Mouse (Mus musculus): ENCODE results near the gene Tmem185b. TPM values are rescaled to one million over a fixed set of nuclear protein-coding genes. Genes with fewer than 3 reads are reported as not detected.

Gene Tmem185b
- total and polyA plus RNA-seq, 3 experiments, result 25.2 to 35.8 TPM; not detected in 1

DNA sequence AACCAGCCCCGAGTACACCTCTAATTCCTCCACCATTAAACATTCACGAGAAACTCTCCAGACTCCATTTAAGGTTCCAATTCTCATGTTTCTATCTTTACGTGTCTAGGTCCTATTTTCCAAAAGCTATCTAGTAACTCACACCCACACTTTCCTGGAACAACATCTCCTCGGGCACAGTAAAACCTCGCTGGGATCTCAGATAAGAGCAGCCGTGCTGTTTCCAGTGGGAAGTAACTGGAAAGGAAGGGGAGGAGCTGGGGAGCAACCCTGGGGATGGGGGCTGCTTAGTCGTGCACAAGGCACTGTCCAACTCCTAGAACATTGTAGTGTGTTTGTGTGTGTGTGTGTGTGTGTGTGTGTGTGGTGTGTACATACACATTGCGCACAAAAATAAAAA, 24.1 kb upstream of the Tmem185b start:
- Histone ChIP-seq H3K4me1 (ENCODE audit: control insufficient read depth in 1 of 2, insufficient read depth in 2 of 2, low read length in 2 of 2) (peaks cover 0 to 21% of the 10 kb centered on the region in 2 experiments; a peak in 2 of 4 replicates), H3K9ac (ENCODE audit: control insufficient read depth, low read depth, low read length, poor library complexity, severe bottlenecking) (no peak overlapping the region), H3K27me3 (ENCODE audit: control insufficient read depth in 1 of 2, insufficient read depth in 2 of 2, low read length in 2 of 2) (no peaks in the 10 kb centered on the region), H3K27ac (ENCODE audit: control insufficient read depth, low read depth, low read length) (no peak overlapping the region), H3K79me2 (ENCODE audit: control insufficient read depth, insufficient read depth, low read length, poor library complexity) (peaks cover 5% of the 10 kb centered on the region; the same call in 1 of the 2 replicates), H3K9me3 (replicated peaks; ENCODE audit: insufficient read depth, low read length) (no peaks in the 10 kb centered on the region), H3K36me3 (ENCODE audit: control insufficient read depth in 1 of 2, insufficient read depth in 2 of 2, low read length in 2 of 2) (peaks cover 0 to 5% of the 10 kb centered on the region in 2 experiments; a peak in 1 of 4 replicates), H3K4me3 (ENCODE audit: control insufficient read depth in 1 of 2, insufficient read depth in 1 of 2, low read depth in 2 of 2, low read length in 2 of 2) (no peak overlapping the region)
- DNase-seq (ENCODE audit: low read depth, low spot score), result no peak
- TF ChIP-seq TAL1 (IDR thresholded peaks at IDR 0.05; ENCODE audit: low read length) (peak; percentile 55), EP300 (IDR thresholded peaks at IDR 0.05; ENCODE audit: low read depth in 1 of 2, low read length in 2 of 2) (0 out of 4 replicates have a peak, but pooled peaks of 1 of the 2 experiments have one; percentile 22), RAD21 (IDR thresholded peaks at IDR 0.05; ENCODE audit: low read depth, low read length) (no peak), CHD2 (IDR thresholded peaks at IDR 0.05; ENCODE audit: low read length) (no peak)

GRCm38 (mm10) chr1:119502729-119503128, 23.2 kb upstream of the Tmem185b start:
- Histone ChIP-seq H3K4me3 (ENCODE audit: control insufficient read depth in 1 of 2, insufficient read depth in 1 of 2, low read depth in 2 of 2, low read length in 2 of 2) (no peak overlapping the region), H3K9ac (ENCODE audit: control insufficient read depth, low read depth, low read length, poor library complexity, severe bottlenecking) (no peak overlapping the region), H3K9me3 (replicated peaks; ENCODE audit: insufficient read depth, low read length) (no peaks in the 10 kb centered on the region), H3K27ac (ENCODE audit: control insufficient read depth, low read depth, low read length) (no peak overlapping the region), H3K36me3 (ENCODE audit: control insufficient read depth in 1 of 2, insufficient read depth in 2 of 2, low read length in 2 of 2) (peaks cover 0 to 5% of the 10 kb centered on the region in 2 experiments; a peak in 1 of 4 replicates), H3K27me3 (ENCODE audit: control insufficient read depth in 1 of 2, insufficient read depth in 2 of 2, low read length in 2 of 2) (no peaks in the 10 kb centered on the region), H3K4me1 (ENCODE audit: control insufficient read depth in 1 of 2, insufficient read depth in 2 of 2, low read length in 2 of 2) (peaks cover 0 to 21% of the 10 kb centered on the region in 2 experiments; a peak in 2 of 4 replicates), H3K79me2 (ENCODE audit: control insufficient read depth, insufficient read depth, low read length, poor library complexity) (peaks cover 5% of the 10 kb centered on the region; the same call in 1 of the 2 replicates)
- TF ChIP-seq MAFK (IDR thresholded peaks at IDR 0.05; ENCODE audit: borderline replicate concordance, low read depth, low read length) (no peak), MAZ (IDR thresholded peaks at IDR 0.05; ENCODE audit: low read depth, low read length) (no peak), JUND (IDR thresholded peaks at IDR 0.05; ENCODE audit: low read depth, low read length) (no peak), SIN3A (IDR thresholded peaks at IDR 0.05; ENCODE audit: low read length) (no peak), CTCF (IDR thresholded peaks at IDR 0.05 in 2 of 3, conservative IDR thresholded peaks at IDR 0.05 in 1 of 3; ENCODE audit: control insufficient read depth in 1 of 3, insufficient read depth in 1 of 3, low read depth in 2 of 3, low read length in 3 of 3, poor library complexity in 1 of 3, severe bottlenecking in 1 of 3) (no peak), ZMIZ1 (IDR thresholded peaks at IDR 0.05; ENCODE audit: low read depth, low read length) (no peak), POLR2AphosphoS2 (IDR thresholded peaks at IDR 0.05; ENCODE audit: low read length) (no peak), EP300 (IDR thresholded peaks at IDR 0.05; ENCODE audit: low read depth in 1 of 2, low read length in 2 of 2) (no peak), ZKSCAN1 (IDR thresholded peaks at IDR 0.05; ENCODE audit: low read depth, low read length) (no peak), CHD1 (IDR thresholded peaks at IDR 0.05; ENCODE audit: low read depth, low read length) (no peak), RCOR1 (IDR thresholded peaks at IDR 0.05; ENCODE audit: low read depth, low read length) (no peak)
- no peak for DNase-seq (ENCODE audit: low read depth, low spot score)

- no peak overlapping the region for H3K27ac ChIP-seq (ENCODE audit: control insufficient read depth, low read depth, low read length)
- H3K4me1 ChIP-seq (ENCODE audit: control insufficient read depth in 1 of 2, insufficient read depth in 2 of 2, low read length in 2 of 2), result peaks cover 0 to 21% of the 10 kb centered on the region in 2 experiments; a peak in 2 of 4 replicates
- H3K9me3 ChIP-seq (replicated peaks; ENCODE audit: insufficient read depth, low read length), result no peaks in the 10 kb centered on the region
- TF ChIP-seq RAD21 (IDR thresholded peaks at IDR 0.05; ENCODE audit: low read depth, low read length) (no peak), TAL1 (IDR thresholded peaks at IDR 0.05; ENCODE audit: low read length) (peak; percentile 28; the same call in 1 of the 2 replicates)
- H3K79me2 ChIP-seq (ENCODE audit: control insufficient read depth, insufficient read depth, low read length, poor library complexity), result peaks cover 5% of the 10 kb centered on the region; the same call in 1 of the 2 replicates
- no peak for DNase-seq (ENCODE audit: low read depth, low spot score)
- H3K4me3 ChIP-seq (ENCODE audit: control insufficient read depth in 1 of 2, insufficient read depth in 1 of 2, low read depth in 2 of 2, low read length in 2 of 2), result no peak overlapping the region
- no peaks in the 10 kb centered on the region for H3K27me3 ChIP-seq (ENCODE audit: control insufficient read depth in 1 of 2, insufficient read depth in 2 of 2, low read length in 2 of 2)
- peaks cover 0 to 5% of the 10 kb centered on the region in 2 experiments; a peak in 1 of 4 replicates for H3K36me3 ChIP-seq (ENCODE audit: control insufficient read depth in 1 of 2, insufficient read depth in 2 of 2, low read length in 2 of 2)
- H3K9ac ChIP-seq (ENCODE audit: control insufficient read depth, low read depth, low read length, poor library complexity, severe bottlenecking), result no peak overlapping the region
Measured at GRCm38 (mm10) chr1:119503181-119503580, 22.8 kb upstream of the Tmem185b start.
